Mouse (Mus musculus) bone marrow, adult 2 months (tissue): ENCODE results near the gene Copa. TPM values are rescaled to one million over a fixed set of nuclear protein-coding genes. Genes with fewer than 3 reads are reported as not detected.

Source experiments
- H3K27ac ChIP-seq: fragments of 200-500 bp; 2 replicates; pipeline ENCODE4 v1.5.1; 2012; ENCODE audit warnings: low read depth, mild to moderate bottlenecking, control low read depth, inconsistent platforms, low read length; ENCODE audit not compliant: control insufficient read depth, poor library complexity, insufficient read depth
- H3K4me1 ChIP-seq: fragments of 200-500 bp; 2 replicates; pipeline ENCODE4 v1.6.1; 2011; ENCODE audit warnings: low read length; ENCODE audit not compliant: control insufficient read depth, insufficient read depth
- H3K4me3 ChIP-seq: fragments of 200-500 bp; replicated peaks from 2 replicates; pipeline ENCODE3; 2011; ENCODE audit warnings: mild to moderate bottlenecking, low read depth, low read length, control low read depth; ENCODE audit not compliant: control insufficient read depth
- CTCF ChIP-seq: fragments of 200-500 bp; IDR thresholded peaks from 2 replicates; pipeline ENCODE4 v1.5.1; 2011; ENCODE audit warnings: low read length, control low read depth; ENCODE audit not compliant: control insufficient read depth, insufficient read depth
- POLR2A ChIP-seq: fragments of 200-500 bp; IDR thresholded peaks from 2 replicates; pipeline ENCODE4 v1.6.1; 2011; ENCODE audit warnings: low read depth, mild to moderate bottlenecking, control low read depth, low read length, borderline replicate concordance; ENCODE audit not compliant: control insufficient read depth
- WGBS: fragments of 180-500 bp; shearing (Covaris S2); methylation state at CpG from one replicate; pipeline ENCODE4 v1.1.7; 2018; 5-methylcytosine and 5-hydroxymethylcytosine counted together
- polyA plus RNA-seq: library from polyadenylated mRNA; stranded (reverse); fragments of >200 nt; gene quantifications from 2 replicates; pipeline ENCODE4 v1.2.4, GENCODE M21; 2011; ENCODE audit warnings: low replicate concordance; ENCODE audit not compliant: missing spikeins, insufficient read depth, insufficient read length

Copa gene
- polyA plus RNA-seq, 1 experiment = 45.8 TPM

DNA sequence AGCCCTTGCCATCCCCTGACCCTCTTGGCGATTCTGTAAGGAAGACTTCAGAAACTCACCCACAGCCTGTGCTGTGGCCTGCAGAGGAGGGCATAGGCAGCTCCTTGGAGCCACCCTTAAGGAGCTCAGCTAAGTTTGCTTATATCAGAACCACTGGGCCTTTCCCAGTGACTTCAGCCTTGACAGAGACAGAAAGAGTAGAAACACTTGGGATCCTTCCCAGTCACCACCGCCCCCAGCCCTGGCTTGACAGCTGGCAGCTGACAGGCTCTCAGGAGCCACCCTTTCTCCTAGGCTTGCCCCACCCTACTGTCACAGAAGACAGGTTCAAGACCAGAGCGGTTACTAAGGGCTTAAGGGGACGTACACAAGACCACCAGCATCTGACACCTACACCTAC lies 26.1 kb upstream of the Copa start:
- TF ChIP-seq CTCF (no peak), POLR2A (no peak)
- no peaks in the 10 kb centered on the region for H3K4me1 ChIP-seq
- no peak overlapping the region for H3K27ac ChIP-seq
- WGBS = 77% methylated on average over 4 of the region's 4 CpGs
- H3K4me3 ChIP-seq = no peak overlapping the region

DNA sequence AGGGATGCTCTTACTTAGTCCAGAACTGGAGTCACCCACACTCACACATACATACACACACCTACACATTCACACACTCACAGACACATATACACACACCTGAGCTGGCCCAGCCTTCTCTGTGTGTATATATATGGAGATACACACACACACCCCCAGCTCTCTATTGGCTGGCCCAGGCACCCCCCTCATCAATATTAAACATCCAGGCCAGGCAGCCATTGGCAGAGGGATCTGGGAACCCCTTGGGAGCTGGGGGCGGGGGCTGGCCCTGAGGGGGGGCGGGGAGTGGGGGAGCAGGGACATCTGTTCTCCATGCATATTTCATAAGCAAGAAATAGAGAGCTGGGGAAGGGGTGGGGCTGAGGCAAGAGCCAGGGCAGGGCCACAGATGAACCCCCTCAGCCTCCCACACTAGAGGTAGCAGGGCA lies 24.8 kb upstream of the Copa start, which contains the start of gene Nhlh1:
Gene Nhlh1, minus strand, starts transcription at position 83 of the 431 bp plus-strand sequence.
- TF ChIP-seq CTCF (no peak), POLR2A (no peak)
- Histone ChIP-seq H3K27ac (no peak within 1 kb of the TSS), H3K4me3 (no peak within 1 kb of the TSS), H3K4me1 (no peaks in the 10 kb centered on the region)
- WGBS = 84% methylated on average over 2 of the region's 2 CpGs

- Histone ChIP-seq H3K27ac (no peak overlapping the region), H3K4me3 (no peak overlapping the region), H3K4me1 (no peaks in the 10 kb centered on the region)
- TF ChIP-seq CTCF = no peak
- TF ChIP-seq POLR2A = no peak
- WGBS = 74% methylated on average over 6 of the region's 6 CpGs
These were observed 24.0 kb upstream of the Copa start for GRCm38 (mm10) chr1:172058321-172058720.

- Histone ChIP-seq H3K4me3 (no peak overlapping the region), H3K27ac (no peak overlapping the region), H3K4me1 (no peaks in the 10 kb centered on the region)
- TF ChIP-seq CTCF (no peak), POLR2A (no peak)
- 73% methylated on average over 7 of the region's 7 CpGs for WGBS
These were observed 23.5 kb upstream of the Copa start for GRCm38 (mm10) chr1:172058874-172059273.

DNA sequence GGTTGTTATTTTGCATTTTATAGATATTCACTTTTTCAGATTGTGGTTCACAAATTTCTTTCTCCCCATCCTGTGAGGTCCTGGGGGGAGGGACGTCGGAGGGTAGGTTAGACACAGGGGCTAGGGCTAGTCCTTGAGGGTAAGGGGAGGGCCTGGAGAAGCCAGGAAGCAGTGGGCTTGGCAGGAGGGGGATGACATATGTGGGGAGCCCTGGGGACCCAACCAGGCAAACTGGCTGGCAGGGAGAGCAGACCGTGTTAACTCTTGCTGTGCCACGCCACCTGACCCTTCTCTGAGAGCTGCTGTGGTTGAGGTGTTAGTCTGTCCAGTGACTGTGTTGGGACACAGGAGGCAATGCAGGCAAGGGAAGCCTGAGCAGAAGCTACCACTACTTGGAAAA lies 21.7 kb upstream of the Copa start:
- H3K27ac ChIP-seq = no peak overlapping the region
- 88% methylated on average over 4 of the region's 4 CpGs for WGBS
- TF ChIP-seq POLR2A (no peak), CTCF (no peak)
- no peak overlapping the region for H3K4me3 ChIP-seq
- H3K4me1 ChIP-seq = no peaks in the 10 kb centered on the region

DNA sequence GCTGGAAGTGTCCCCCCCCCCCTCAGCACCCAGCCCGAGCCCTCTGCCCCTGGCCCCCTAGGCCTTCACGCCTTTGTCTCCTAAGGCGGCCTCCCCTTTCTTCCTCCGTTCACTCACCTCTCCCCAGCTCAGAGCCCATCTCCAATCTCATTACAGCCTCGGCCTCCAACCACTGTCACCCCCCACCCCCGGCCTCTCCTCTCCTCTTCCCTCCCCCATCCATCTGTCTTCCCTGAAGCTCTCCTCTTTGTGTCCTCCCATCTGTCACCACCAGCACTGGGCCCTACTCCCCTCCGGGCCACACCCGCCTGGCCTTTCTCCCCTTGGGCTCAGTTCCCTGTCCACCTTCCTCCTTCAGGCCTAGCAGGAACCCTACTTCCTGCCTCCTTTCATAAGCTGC lies 21.1 kb upstream of the Copa start:
- TF ChIP-seq POLR2A = no peak
- TF ChIP-seq CTCF = no peak
- Histone ChIP-seq H3K27ac (no peak overlapping the region), H3K4me1 (no peaks in the 10 kb centered on the region), H3K4me3 (no peak overlapping the region)
- 75% methylated on average over 8 of the region's 8 CpGs for WGBS

DNA sequence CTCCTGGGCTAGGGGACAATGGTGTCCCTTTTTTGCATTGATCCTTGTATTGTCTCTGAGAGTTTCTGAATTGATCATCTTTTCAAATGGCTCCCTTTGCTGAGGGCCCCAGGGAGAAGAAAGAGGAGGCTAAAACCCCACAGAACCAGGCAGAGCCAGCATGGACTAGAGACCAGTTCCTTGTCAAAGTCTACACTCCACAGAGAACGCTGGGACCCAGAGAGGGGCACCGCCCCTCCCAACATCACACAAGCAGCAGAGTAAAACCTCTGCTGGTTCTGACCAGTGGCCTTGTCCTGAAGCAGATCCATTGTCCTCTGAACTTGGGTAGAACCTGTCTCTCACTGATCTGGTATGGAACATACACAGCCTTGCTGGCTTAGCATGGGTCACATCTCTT lies 20.2 kb upstream of the Copa start:
- H3K27ac ChIP-seq = no peak overlapping the region
- WGBS = 88% methylated on average over 2 of the region's 2 CpGs
- H3K4me1 ChIP-seq = no peaks in the 10 kb centered on the region
- no peak overlapping the region for H3K4me3 ChIP-seq
- TF ChIP-seq CTCF (no peak), POLR2A (no peak)

DNA sequence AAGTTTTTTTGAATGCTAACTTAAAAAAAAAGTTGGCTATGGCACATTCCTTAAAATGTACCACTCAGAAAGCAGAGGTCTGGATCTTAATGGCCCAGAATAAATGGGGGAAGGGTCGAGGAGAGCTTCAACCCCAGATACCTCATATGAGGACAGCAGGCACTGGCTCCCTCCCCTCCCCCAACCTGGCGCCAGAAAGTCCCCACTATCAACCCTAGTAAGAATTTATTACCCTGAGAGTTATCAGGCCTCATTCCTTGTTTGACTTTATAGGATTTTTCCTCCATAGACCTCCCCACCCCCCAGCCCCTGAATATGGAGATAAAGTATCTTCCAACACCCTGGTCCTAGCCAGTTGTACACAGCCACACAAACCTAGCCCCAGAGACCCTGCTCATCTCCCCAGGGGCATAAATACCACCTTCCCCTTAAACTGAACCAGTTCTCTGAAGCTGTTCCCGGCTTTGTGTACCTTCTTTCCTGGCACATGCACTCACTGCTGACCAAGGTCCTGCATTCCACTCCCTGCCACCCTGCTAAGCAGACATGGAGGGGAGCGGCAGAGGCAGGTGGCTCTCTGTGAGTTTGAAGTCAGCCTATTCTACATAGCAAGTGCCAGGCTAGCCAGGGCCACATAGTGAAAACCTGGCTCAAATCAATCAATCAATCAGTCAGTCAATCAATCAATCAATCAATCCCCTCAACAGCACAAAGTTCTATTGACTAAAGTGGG lies 18.9 kb upstream of the Copa start:
- TF ChIP-seq POLR2A (no peak), CTCF (no peak)
- 72% methylated on average over 4 of the region's 4 CpGs for WGBS
- no peak overlapping the region for H3K27ac ChIP-seq
- no peak overlapping the region for H3K4me3 ChIP-seq
- no peaks in the 10 kb centered on the region for H3K4me1 ChIP-seq

- H3K4me1 ChIP-seq = no peaks in the 10 kb centered on the region
- H3K4me3 ChIP-seq = no peak overlapping the region
- H3K27ac ChIP-seq = no peak overlapping the region
- 87% methylated on average over 13 of the region's 13 CpGs for WGBS
- TF ChIP-seq CTCF = no peak
- TF ChIP-seq POLR2A = no peak
These were observed 17.7 kb upstream of the Copa start for GRCm38 (mm10) chr1:172064613-172065141.
